ENCODE assay signal across 17 mouse cellular contexts in the genomic region with DNA sequence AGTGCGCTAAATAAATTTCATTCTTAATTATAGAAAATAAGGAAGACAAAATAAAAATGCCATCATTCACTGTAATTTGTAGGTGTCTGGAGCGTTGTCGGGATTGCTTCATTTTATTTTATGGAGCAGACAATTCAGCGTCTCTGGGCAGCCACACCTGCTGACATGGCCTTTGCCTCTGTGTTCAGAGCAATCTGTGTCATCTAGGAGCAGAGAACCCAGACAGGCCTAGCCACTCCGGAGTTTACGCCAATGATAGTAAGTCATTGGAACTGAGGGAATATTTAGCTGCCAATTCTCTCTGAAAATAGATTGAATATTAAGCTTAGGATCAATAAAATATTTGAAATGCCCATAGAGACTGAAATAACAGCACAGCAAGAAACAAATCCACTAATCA.
DNase-seq lines count a peak whose midpoint lies in the region; ATAC-seq lines count a peak whose summit lies in the region.
"Had no signal": no experiment of that assay in that cellular context is flagged by ENCODE, and none has a peak within 500 bp of the region (broad histone marks: within the 10 kb centered on the region; RNA-seq: fewer than 3 reads in every experiment).

No protein-coding gene starts in this region.

- 0 out of 2 replicates have a peak overlapping the region, but pooled peaks have one; percentile 5 for H3K27ac ChIP-seq in hindbrain, embryonic 13.5 days
- H3K27ac ChIP-seq in hindbrain, embryonic 14.5 days: no peak overlapping the region
- peak overlapping the region; percentile 58 for H3K27ac ChIP-seq in limb, embryonic 10.5 days
- H3K27ac ChIP-seq in forebrain, embryonic 16.5 days (ENCODE audit: low read length): no peak overlapping the region
- H3K27ac ChIP-seq: embryonic facial prominence, embryonic 13.5 days; forebrain, embryonic 13.5 days; heart, embryonic 13.5 days; hindbrain, postnatal 0 days had no signal

- H3K36me3 ChIP-seq in hindbrain, embryonic 13.5 days: no peaks in the 10 kb centered on the region; the same call in 1 of the 2 replicates
- H3K36me3 ChIP-seq in hindbrain, embryonic 14.5 days (replicated peaks; ENCODE audit: control insufficient read depth, insufficient read depth): no peaks in the 10 kb centered on the region
- H3K36me3 ChIP-seq in limb, embryonic 10.5 days: no peaks in the 10 kb centered on the region
- no peaks in the 10 kb centered on the region for H3K36me3 ChIP-seq in forebrain, embryonic 16.5 days (ENCODE audit: control insufficient read depth, insufficient read depth)
- H3K36me3 ChIP-seq: embryonic facial prominence, embryonic 13.5 days; heart, embryonic 13.5 days had no signal

- H3K4me2 ChIP-seq in hindbrain, embryonic 13.5 days: no peak overlapping the region
- no peak overlapping the region for H3K4me2 ChIP-seq in hindbrain, embryonic 14.5 days (replicated peaks)
- H3K4me2 ChIP-seq in forebrain, embryonic 16.5 days (ENCODE audit: low read length): no peak overlapping the region
- H3K4me2 ChIP-seq: embryonic facial prominence, embryonic 13.5 days; forebrain, embryonic 13.5 days; heart, embryonic 13.5 days had no signal

- H3K9ac ChIP-seq in hindbrain, embryonic 13.5 days: no peak overlapping the region
- H3K9ac ChIP-seq in hindbrain, embryonic 14.5 days: no peak overlapping the region
- H3K9ac ChIP-seq in forebrain, embryonic 16.5 days (replicated peaks; ENCODE audit: low read depth, low read length): no peak overlapping the region
- H3K9ac ChIP-seq: embryonic facial prominence, embryonic 13.5 days; forebrain, embryonic 13.5 days; heart, embryonic 13.5 days had no signal

- no peak overlapping the region for H3K4me3 ChIP-seq in hindbrain, embryonic 13.5 days
- H3K4me3 ChIP-seq in hindbrain, embryonic 14.5 days (replicated peaks; ENCODE audit: low read length): no peak overlapping the region
- H3K4me3 ChIP-seq in limb, embryonic 10.5 days: no peak overlapping the region
- no peak overlapping the region for H3K4me3 ChIP-seq in forebrain, embryonic 16.5 days (replicated peaks; ENCODE audit: low read length)
- H3K4me3 ChIP-seq: embryonic facial prominence, embryonic 13.5 days; forebrain, embryonic 13.5 days; heart, embryonic 13.5 days had no signal

- ATAC-seq in hindbrain, embryonic 13.5 days (ENCODE audit: low FRiP score): no peak
- no peak for ATAC-seq in hindbrain, embryonic 14.5 days (ENCODE audit: low FRiP score)
- ATAC-seq in forebrain, embryonic 16.5 days: no peak
- ATAC-seq: forebrain, embryonic 13.5 days; hindbrain, postnatal 0 days had no signal

- 0 out of 2 replicates have a peak, but pooled peaks cover 7% of the 10 kb centered on the region for H3K4me1 ChIP-seq in hindbrain, embryonic 13.5 days (replicated peaks)
- no peaks in the 10 kb centered on the region for H3K4me1 ChIP-seq in hindbrain, embryonic 14.5 days (replicated peaks; ENCODE audit: control insufficient read depth, insufficient read depth, low read length)
- H3K4me1 ChIP-seq in limb, embryonic 10.5 days: peaks cover 28% of the 10 kb centered on the region
- peaks cover 4% of the 10 kb centered on the region for H3K4me1 ChIP-seq in forebrain, embryonic 16.5 days (replicated peaks; ENCODE audit: control insufficient read depth, insufficient read depth, low read length)
- H3K4me1 ChIP-seq: embryonic facial prominence, embryonic 13.5 days; heart, embryonic 13.5 days had no signal

- WGBS in hindbrain, embryonic 13.5 days: 68% methylated on average over 6 of the region's 6 CpGs
- 58% methylated on average over 6 of the region's 6 CpGs for WGBS in hindbrain, embryonic 14.5 days
- WGBS in limb, embryonic 10.5 days: 40% methylated on average over 6 of the region's 6 CpGs
- 37% methylated on average over 6 of the region's 6 CpGs for WGBS in forebrain, embryonic 16.5 days

- no peaks in the 10 kb centered on the region; the same call in 1 of the 2 replicates for H3K9me3 ChIP-seq in hindbrain, embryonic 13.5 days
- no peaks in the 10 kb centered on the region for H3K9me3 ChIP-seq in hindbrain, embryonic 14.5 days (ENCODE audit: control insufficient read depth, low read length)
- no peaks in the 10 kb centered on the region for H3K9me3 ChIP-seq in limb, embryonic 10.5 days (replicated peaks)
- H3K9me3 ChIP-seq in forebrain, embryonic 16.5 days (ENCODE audit: control insufficient read depth, low read length): peaks cover 4% of the 10 kb centered on the region; the same call in 1 of the 2 replicates
- H3K9me3 ChIP-seq: embryonic facial prominence, embryonic 13.5 days; forebrain, embryonic 13.5 days; heart, embryonic 13.5 days had no signal

- H3K27me3 ChIP-seq in hindbrain, embryonic 13.5 days: no peaks in the 10 kb centered on the region
- no peaks in the 10 kb centered on the region for H3K27me3 ChIP-seq in hindbrain, embryonic 14.5 days (ENCODE audit: control insufficient read depth, insufficient read depth, low read length)
- no peaks in the 10 kb centered on the region for H3K27me3 ChIP-seq in limb, embryonic 10.5 days (ENCODE audit: low read depth, poor library complexity, severe bottlenecking)
- no peaks in the 10 kb centered on the region for H3K27me3 ChIP-seq in forebrain, embryonic 16.5 days (replicated peaks; ENCODE audit: control insufficient read depth, insufficient read depth, low read length)
- H3K27me3 ChIP-seq: embryonic facial prominence, embryonic 13.5 days; forebrain, embryonic 13.5 days; heart, embryonic 13.5 days had no signal

- no peak for DNase-seq in hindbrain, embryonic 14.5 days (ENCODE audit: low spot score)
- DNase-seq in gonadal fat pad, adult 2 months (ENCODE audit: low read depth): peak; percentile 8
- DNase-seq in limb, embryonic 10.5 days (ENCODE audit: low spot score): no peak
- DNase-seq in gastrocnemius, adult 18-20 months (ENCODE audit: low spot score): no peak
- DNase-seq in frontal cortex, adult 2 months (ENCODE audit: extremely low spot score in 1 of 2, low spot score in 1 of 2): no peak
- DNase-seq: adrenal gland, postnatal 10 days; cerebellum, adult 11 months; cerebellum, adult 9-10 months; cerebellum, postnatal 25 days; gastrocnemius, postnatal 10 days; heart, postnatal 36 days had no signal

Comparison
In these comparisons a context has a peak if more than half of its experiments do, and no peak if none do; other contexts are left out.
1. H3K27ac ChIP-seq: peak in hindbrain, embryonic 13.5 days (single experiment) and limb, embryonic 10.5 days (single experiment); none in hindbrain, embryonic 14.5 days (single experiment) and forebrain, embryonic 16.5 days (single experiment).